In genomic region chr12:100606733-100607132, GRCm38 (mm10) we compare ENCODE assay signal across 10 mouse cellular contexts.
A peak's percentile ranks its signal among the peaks of the same experiment; 100 is the strongest.
DNase-seq lines count a peak whose midpoint lies in the region; ATAC-seq and TF ChIP-seq lines count a peak whose summit lies in the region.
"Had no signal": no experiment of that assay in that cellular context is flagged by ENCODE, and none has a peak within 500 bp of the region (broad histone marks: within the 10 kb centered on the region; RNA-seq: fewer than 3 reads in every experiment).

No protein-coding gene starts in this region.

- no peak overlapping the region for H3K4me3 ChIP-seq in liver, embryonic 11.5 days (ENCODE audit: low read depth, low read length)
- H3K4me3 ChIP-seq: embryonic facial prominence, embryonic 13.5 days; liver, embryonic 15.5 days had no signal

- H3K27ac ChIP-seq in liver, embryonic 11.5 days (ENCODE audit: low read depth, low read length) = no peak overlapping the region
- H3K27ac ChIP-seq: embryonic facial prominence, embryonic 13.5 days; liver, embryonic 15.5 days had no signal

- H3K4me2 ChIP-seq in liver, embryonic 11.5 days = no peak overlapping the region
- H3K4me2 ChIP-seq: embryonic facial prominence, embryonic 13.5 days; liver, embryonic 15.5 days had no signal

- no peaks in the 10 kb centered on the region for H3K4me1 ChIP-seq in liver, embryonic 11.5 days (replicated peaks; ENCODE audit: control insufficient read depth, insufficient read depth, low read length)
- H3K4me1 ChIP-seq: liver, embryonic 15.5 days had no signal

- ATAC-seq in CD4-positive, CD25-positive, alpha-beta regulatory T cell, adult 4 months = no peak
- no peak for ATAC-seq in liver, embryonic 11.5 days (replicated peaks; ENCODE audit: low FRiP score)

- no peaks in the 10 kb centered on the region for H3K27me3 ChIP-seq in liver, embryonic 11.5 days (replicated peaks; ENCODE audit: control insufficient read depth, insufficient read depth, low read length)
- H3K27me3 ChIP-seq: embryonic facial prominence, embryonic 13.5 days; liver, embryonic 15.5 days had no signal

- H3K36me3 ChIP-seq in liver, embryonic 11.5 days (ENCODE audit: control insufficient read depth, insufficient read depth, low read length) = no peaks in the 10 kb centered on the region
- H3K36me3 ChIP-seq: embryonic facial prominence, embryonic 13.5 days; liver, embryonic 15.5 days had no signal

- DNase-seq in CD4-positive, CD25-positive, alpha-beta regulatory T cell, adult 2 months (ENCODE audit: low read depth, low spot score) = peak; percentile 60
- peak; percentile 21 for DNase-seq in liver
- DNase-seq in liver, embryonic 11.5 days (ENCODE audit: low spot score) = no peak
- DNase-seq in brain, embryonic 14.5 days (ENCODE audit: low read depth) = peak; percentile 39
- DNase-seq in retina, embryonic 14.5 days (ENCODE audit: low spot score) = peak; percentile 43
- DNase-seq in urinary bladder, postnatal 4 days (ENCODE audit: low spot score in 2 of 2) = no peak
- no peak for DNase-seq in cerebellum, adult 9-11 months

- no peak for TF ChIP-seq POLR2A in brain, embryonic 14.5 days (IDR thresholded peaks at IDR 0.05; ENCODE audit: borderline replicate concordance, extremely low read depth, insufficient read depth, insufficient read length, poor library complexity, severe bottlenecking)

- WGBS in liver, embryonic 11.5 days = 66% methylated on average over 1 of the region's 1 CpGs

- H3K9ac ChIP-seq in liver, embryonic 11.5 days (ENCODE audit: low read depth, low read length) = no peak overlapping the region
- H3K9ac ChIP-seq: embryonic facial prominence, embryonic 13.5 days; liver, embryonic 15.5 days had no signal

- peak; percentile 18; the same call in 1 of the 2 replicates for TF ChIP-seq CTCF in brain, embryonic 14.5 days (IDR thresholded peaks at IDR 0.05; ENCODE audit: borderline replicate concordance, extremely low read depth, insufficient read depth, insufficient read length)

- H3K9me3 ChIP-seq in liver, embryonic 11.5 days (ENCODE audit: control insufficient read depth, low read length) = no peaks in the 10 kb centered on the region
- H3K9me3 ChIP-seq: embryonic facial prominence, embryonic 13.5 days; liver, embryonic 15.5 days had no signal

Comparison
In these comparisons a context has a peak if more than half of its experiments do, and no peak if none do; other contexts are left out.
1. DNase-seq: peak in CD4-positive, CD25-positive, alpha-beta regulatory T cell, adult 2 months (single experiment), liver (single experiment), brain, embryonic 14.5 days (single experiment) and retina, embryonic 14.5 days (single experiment); none in liver, embryonic 11.5 days (single experiment), urinary bladder, postnatal 4 days (0 of 2) and cerebellum, adult 9-11 months (single experiment).